Mouse (Mus musculus) ES-Bruce4 (cell line): ENCODE measurements at regions not wholly inside any gene's neighbourhood (a gene's known extent, or its start where the extent isn't known, plus 50 kb on each side); places are given as distances from the start of the nearest gene placed in this dataset.

Experiments used
- CTCF ChIP-seq: IDR thresholded peaks from one replicate; pipeline ENCODE4 v1.8.1; 2011; ENCODE audit warnings: low read depth, low read length
- EP300 ChIP-seq: IDR thresholded peaks from 2 replicates; pipeline ENCODE4 v1.6.1; 2011; ENCODE audit warnings: low read depth, low read length; ENCODE audit not compliant: insufficient read depth
- POLR2A ChIP-seq: IDR thresholded peaks from one replicate; pipeline ENCODE4 v1.8.1; 2011; ENCODE audit warnings: low read length; ENCODE audit not compliant: insufficient read depth

DNA sequence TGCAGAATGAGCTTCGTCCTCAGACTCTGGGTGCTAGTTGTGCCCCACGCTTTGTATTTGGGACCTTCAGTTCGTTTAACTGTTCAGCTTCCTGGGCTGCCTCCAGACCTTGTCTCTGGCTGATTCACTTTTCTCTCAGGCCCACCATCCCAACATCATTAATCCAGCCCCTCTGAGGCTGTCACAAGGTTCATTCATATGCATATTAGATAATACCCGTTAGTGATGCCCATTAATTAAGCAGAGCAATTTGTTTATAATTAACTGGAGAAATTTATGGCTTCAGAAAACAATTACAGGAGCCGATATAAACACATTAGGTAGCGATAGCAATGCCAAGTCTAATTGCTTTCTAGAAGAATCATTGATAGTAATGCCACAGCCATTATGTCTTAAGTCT is 312.3 kb upstream of the Eif4g2 start:
- TF ChIP-seq EP300 (no peak), CTCF (no peak), POLR2A (no peak)
